ENCODE assay signal across 16 mouse cellular contexts in genomic region chr1:154794518-154794951, GRCm38 (mm10).
A peak's percentile ranks its signal among the peaks of the same experiment; 100 is the strongest.
DNase-seq lines count a peak whose midpoint lies in the region; ATAC-seq lines count a peak whose summit lies in the region.
"Had no signal": no experiment of that assay in that cellular context is flagged by ENCODE, and none has a peak within 500 bp of the region (broad histone marks: within the 10 kb centered on the region; RNA-seq: fewer than 3 reads in every experiment).

No protein-coding gene starts in this region.

- H3K9me3 ChIP-seq in midbrain, embryonic 11.5 days (ENCODE audit: control insufficient read depth, low read length), result no peaks in the 10 kb centered on the region
- H3K9me3 ChIP-seq in midbrain, embryonic 15.5 days, result no peaks in the 10 kb centered on the region
- peaks cover 30% of the 10 kb centered on the region for H3K9me3 ChIP-seq in megakaryocyte, embryonic 14.5 days
- no peaks in the 10 kb centered on the region for H3K9me3 ChIP-seq in embryonic facial prominence, embryonic 10.5 days
- H3K9me3 ChIP-seq: forebrain, embryonic 15.5 days; kidney, embryonic 15.5 days; limb, embryonic 12.5 days had no signal

- no peak overlapping the region for H3K4me3 ChIP-seq in midbrain, embryonic 11.5 days (ENCODE audit: low read depth, low read length)
- H3K4me3 ChIP-seq in midbrain, embryonic 15.5 days, result no peak overlapping the region
- H3K4me3 ChIP-seq in megakaryocyte, embryonic 14.5 days (replicated peaks), result peak overlapping the region; percentile 38
- no peak overlapping the region for H3K4me3 ChIP-seq in embryonic facial prominence, embryonic 10.5 days
- H3K4me3 ChIP-seq: erythroblast, embryonic 14.5 days; forebrain, embryonic 15.5 days; gastrocnemius, adult 2 months; kidney, embryonic 15.5 days; limb, embryonic 12.5 days had no signal

- H3K9ac ChIP-seq in midbrain, embryonic 11.5 days (ENCODE audit: low read length), result no peak overlapping the region
- H3K9ac ChIP-seq in midbrain, embryonic 15.5 days, result no peak overlapping the region
- H3K9ac ChIP-seq: forebrain, embryonic 15.5 days; kidney, embryonic 15.5 days; limb, embryonic 12.5 days had no signal

- H3K4me2 ChIP-seq in midbrain, embryonic 11.5 days, result no peak overlapping the region
- H3K4me2 ChIP-seq in midbrain, embryonic 15.5 days, result no peak overlapping the region
- H3K4me2 ChIP-seq: forebrain, embryonic 15.5 days; kidney, embryonic 15.5 days; limb, embryonic 12.5 days had no signal

- DNase-seq in midbrain, embryonic 11.5 days (ENCODE audit: low spot score, missing footprints), result peak; percentile 10
- DNase-seq in CD4-positive, CD25-positive, alpha-beta regulatory T cell, adult 2 months (ENCODE audit: low read depth, low spot score), result peak; percentile 36
- DNase-seq in T-cell, adult 2 months (ENCODE audit: low spot score), result peak; percentile 21
- DNase-seq in adrenal gland, adult (ENCODE audit: inconsistent age in 2 of 2, low spot score in 1 of 2), result no peak
- no peak for DNase-seq in embryonic facial prominence, embryonic 10.5 days (ENCODE audit: low spot score)
- no peak for DNase-seq in cerebellum, adult 9-11 months
- DNase-seq: adrenal gland, adult 8-10 months; cerebellum, adult 8-10 months; gastrocnemius, adult 2 months had no signal

- WGBS in midbrain, embryonic 11.5 days, result 95% methylated on average over 8 of the region's 8 CpGs
- 87% methylated on average over 8 of the region's 8 CpGs for WGBS in midbrain, embryonic 15.5 days
- 86% methylated on average over 8 of the region's 8 CpGs for WGBS in embryonic facial prominence, embryonic 10.5 days

- no peak for ATAC-seq in midbrain, embryonic 11.5 days (ENCODE audit: low FRiP score)
- ATAC-seq in midbrain, embryonic 15.5 days (replicated peaks), result no peak
- ATAC-seq: forebrain, embryonic 15.5 days had no signal

- H3K27me3 ChIP-seq in midbrain, embryonic 11.5 days (ENCODE audit: control insufficient read depth, insufficient read depth, low read length), result no peaks in the 10 kb centered on the region
- H3K27me3 ChIP-seq in midbrain, embryonic 15.5 days (replicated peaks), result no peaks in the 10 kb centered on the region
- no peaks in the 10 kb centered on the region for H3K27me3 ChIP-seq in megakaryocyte, embryonic 14.5 days (replicated peaks)
- H3K27me3 ChIP-seq in embryonic facial prominence, embryonic 10.5 days (replicated peaks; ENCODE audit: low read depth, poor library complexity, severe bottlenecking), result no peaks in the 10 kb centered on the region
- H3K27me3 ChIP-seq: forebrain, embryonic 15.5 days; kidney, embryonic 15.5 days had no signal

- H3K27ac ChIP-seq in midbrain, embryonic 11.5 days (ENCODE audit: low read depth, low read length), result no peak overlapping the region
- no peak overlapping the region for H3K27ac ChIP-seq in midbrain, embryonic 15.5 days
- no peak overlapping the region for H3K27ac ChIP-seq in embryonic facial prominence, embryonic 10.5 days (replicated peaks)
- H3K27ac ChIP-seq: forebrain, embryonic 15.5 days; gastrocnemius, adult 2 months; kidney, embryonic 15.5 days; limb, embryonic 12.5 days; macrophage had no signal

- no peaks in the 10 kb centered on the region for H3K4me1 ChIP-seq in midbrain, embryonic 11.5 days (ENCODE audit: control insufficient read depth, insufficient read depth, low read length)
- no peaks in the 10 kb centered on the region for H3K4me1 ChIP-seq in midbrain, embryonic 15.5 days
- peaks cover 7% of the 10 kb centered on the region for H3K4me1 ChIP-seq in megakaryocyte, embryonic 14.5 days
- H3K4me1 ChIP-seq in embryonic facial prominence, embryonic 10.5 days, result peaks cover 9% of the 10 kb centered on the region

- no peaks in the 10 kb centered on the region for H3K36me3 ChIP-seq in midbrain, embryonic 11.5 days (ENCODE audit: control insufficient read depth, insufficient read depth, low read length)
- no peaks in the 10 kb centered on the region for H3K36me3 ChIP-seq in midbrain, embryonic 15.5 days (replicated peaks)
- no peaks in the 10 kb centered on the region for H3K36me3 ChIP-seq in megakaryocyte, embryonic 14.5 days (replicated peaks; ENCODE audit: low read length)
- no peaks in the 10 kb centered on the region for H3K36me3 ChIP-seq in embryonic facial prominence, embryonic 10.5 days (replicated peaks)
- H3K36me3 ChIP-seq: forebrain, embryonic 15.5 days; kidney, embryonic 15.5 days; limb, embryonic 12.5 days had no signal

Comparison
In these comparisons a context has a peak if more than half of its experiments do, and no peak if none do; other contexts are left out.
1. DNase-seq: peak in midbrain, embryonic 11.5 days (single experiment), CD4-positive, CD25-positive, alpha-beta regulatory T cell, adult 2 months (single experiment) and T-cell, adult 2 months (single experiment); none in adrenal gland, adult (0 of 2), embryonic facial prominence, embryonic 10.5 days (single experiment) and cerebellum, adult 9-11 months (single experiment).